Mouse (Mus musculus) olfactory bulb, adult 2 months (tissue): ENCODE data around the gene Cdk5rap2.

Source experiments
- CTCF ChIP-seq: fragments of 200-500 bp; IDR thresholded peaks from 2 replicates; pipeline ENCODE4 v1.5.1; 2012; ENCODE audit warnings: low read depth, mild to moderate bottlenecking, low read length, moderate library complexity; ENCODE audit not compliant: insufficient read depth
- POLR2A ChIP-seq: fragments of 200-500 bp; IDR thresholded peaks from 2 replicates; pipeline ENCODE4 v1.6.1; 2012; ENCODE audit warnings: mild to moderate bottlenecking, low read depth, low read length, moderate library complexity; ENCODE audit not compliant: insufficient read depth

DNA sequence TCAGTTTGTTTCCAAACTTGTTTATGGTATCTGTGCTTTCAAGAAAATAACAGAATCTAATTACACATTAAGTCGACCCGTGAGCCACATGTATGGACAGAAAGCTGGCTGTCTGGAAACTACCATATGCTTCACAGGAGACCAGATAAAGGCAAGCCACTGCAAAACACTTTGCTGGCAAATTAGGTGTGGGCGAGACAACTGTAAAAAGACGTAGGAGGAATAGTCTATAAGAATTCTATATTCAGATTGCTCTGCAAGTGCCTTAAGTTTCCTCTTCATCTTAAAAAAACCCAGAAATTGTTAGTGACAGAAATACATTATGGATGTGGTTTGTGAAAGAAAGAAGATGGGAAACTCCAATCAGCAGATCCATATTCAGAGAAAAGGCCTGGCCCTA is 180.4 kb downstream of the Cdk5rap2 start:
- TF ChIP-seq POLR2A, result no peak
- TF ChIP-seq CTCF, result no peak
